Mouse (Mus musculus) adrenal gland, adult (tissue): ENCODE results near the gene Defb41.
"Not testable (repeated sequence)": the region's sequence is repeated elsewhere in the genome, so short reads cannot be mapped to it uniquely, and the experiment has no call there.

Source experiments
- DNase-seq, 2 experiments: peaks; one replicate each; pipeline ENCODE4 v3.0.0; 2022 to 2023; ENCODE audit warnings: low spot score in 1 of 2; ENCODE audit not compliant: inconsistent age in 2 of 2

The Defb41 gene

DNA sequence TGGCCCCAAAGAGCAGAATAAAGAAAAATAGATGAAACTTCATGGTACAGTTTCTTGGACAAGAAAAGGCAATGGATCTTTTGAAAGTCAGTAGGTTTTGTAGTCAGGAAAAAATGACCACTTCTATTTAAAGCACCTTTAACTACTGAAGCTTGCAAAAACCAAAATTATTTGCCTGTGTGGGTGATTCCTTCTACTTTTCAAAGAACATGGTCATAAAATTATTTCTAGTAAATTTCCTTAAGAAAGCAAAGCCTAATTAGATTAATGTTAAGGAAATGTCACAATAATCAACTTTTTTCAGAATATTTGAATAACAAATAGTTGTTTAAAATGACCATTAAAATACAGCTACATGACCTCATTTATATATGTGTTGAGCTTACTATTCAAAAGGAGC, at the start of gene Defb41:
Defb41 (minus strand) TSS at position 101 of the 400 bp plus-strand sequence.
- no peak for DNase-seq

DNA sequence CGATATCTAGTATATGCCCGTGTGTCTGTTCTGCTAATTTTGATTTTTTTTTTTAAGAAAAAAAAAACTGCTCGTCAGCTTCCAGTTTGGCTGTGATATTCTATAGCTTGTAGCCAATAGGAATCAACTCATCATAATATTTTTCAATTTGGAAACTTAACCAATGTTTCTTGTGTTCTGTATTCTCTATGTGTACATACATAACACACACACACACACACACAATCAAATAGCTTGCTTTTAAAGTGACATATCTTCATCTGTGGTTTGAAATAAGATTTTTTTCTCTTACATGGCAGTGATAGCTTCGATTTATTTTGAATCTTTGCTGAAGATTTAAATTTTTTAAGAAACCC, 43.5 kb upstream of the Defb41 start:
- no peak for DNase-seq

- DNase-seq: no peak
Observed at GRCm38 (mm10) chr1:18307545-18308473, 42.9 kb upstream of the Defb41 start.

DNA sequence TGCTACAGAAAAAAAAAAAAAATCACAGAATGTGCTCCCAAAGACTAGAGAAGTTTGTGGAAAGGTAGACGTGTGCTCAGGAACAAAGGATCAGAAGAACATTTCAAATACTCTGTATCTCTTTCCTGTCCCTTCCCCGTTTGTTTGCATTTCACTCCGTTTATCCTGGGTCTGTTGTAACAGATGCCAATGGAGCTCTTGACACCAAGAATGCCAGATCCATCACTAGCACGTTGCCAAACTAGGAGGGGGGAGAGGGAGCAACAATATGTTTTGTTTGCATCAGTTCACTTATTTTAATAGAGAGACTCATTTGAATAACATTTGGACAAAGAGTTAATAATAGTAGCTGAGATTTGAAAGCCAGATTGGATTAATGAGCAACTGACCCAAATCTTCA, 27.6 kb upstream of the Defb41 start:
- DNase-seq: no peak

DNA sequence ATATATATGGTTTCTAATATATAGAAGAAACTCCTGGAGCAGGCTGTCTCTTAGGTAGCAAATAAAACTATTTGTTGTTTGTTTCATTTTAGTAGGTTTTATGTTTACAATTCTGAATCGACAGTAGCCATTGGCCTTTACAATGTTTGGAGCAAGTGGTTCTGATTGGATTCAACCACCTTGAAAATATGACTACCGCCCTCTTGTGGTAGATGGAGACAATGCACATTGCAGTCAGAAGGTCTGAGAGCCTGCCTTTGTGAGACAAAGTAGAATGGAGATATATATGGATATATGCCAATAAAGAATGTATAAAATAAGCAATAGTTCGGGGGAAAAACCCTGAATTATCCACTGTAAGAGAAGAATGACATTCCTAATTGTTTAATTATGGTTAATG, 23.9 kb upstream of the Defb41 start:
- DNase-seq: peak in 1 of 2 experiments; percentile 31

DNA sequence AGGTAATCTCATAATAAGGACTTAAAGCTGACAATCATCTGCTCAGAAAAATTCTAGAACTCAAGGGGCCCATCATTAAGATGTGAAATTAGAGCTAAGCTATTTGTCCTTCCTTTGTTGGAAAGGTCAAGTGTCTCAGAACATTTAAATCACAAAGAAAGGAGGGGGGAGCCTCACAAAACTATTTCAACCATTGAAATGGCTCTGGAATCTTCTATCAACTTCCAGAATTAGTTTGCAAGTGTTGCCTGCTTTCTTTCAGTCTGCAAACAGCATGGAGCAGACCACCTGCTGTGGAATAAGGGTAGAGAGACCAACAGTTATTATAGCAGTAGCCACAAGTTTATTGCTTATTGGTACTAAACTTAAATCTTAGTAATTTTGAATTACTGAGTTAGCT, 22.4 kb upstream of the Defb41 start:
- DNase-seq: no peak

- no peak for DNase-seq
Observed at GRCm38 (mm10) chr1:18271095-18271494, 6.2 kb upstream of the Defb41 start.

GRCm38 (mm10) chr1:18268845-18269244, 3.9 kb upstream of the Defb41 start:
- DNase-seq: no peak

DNA sequence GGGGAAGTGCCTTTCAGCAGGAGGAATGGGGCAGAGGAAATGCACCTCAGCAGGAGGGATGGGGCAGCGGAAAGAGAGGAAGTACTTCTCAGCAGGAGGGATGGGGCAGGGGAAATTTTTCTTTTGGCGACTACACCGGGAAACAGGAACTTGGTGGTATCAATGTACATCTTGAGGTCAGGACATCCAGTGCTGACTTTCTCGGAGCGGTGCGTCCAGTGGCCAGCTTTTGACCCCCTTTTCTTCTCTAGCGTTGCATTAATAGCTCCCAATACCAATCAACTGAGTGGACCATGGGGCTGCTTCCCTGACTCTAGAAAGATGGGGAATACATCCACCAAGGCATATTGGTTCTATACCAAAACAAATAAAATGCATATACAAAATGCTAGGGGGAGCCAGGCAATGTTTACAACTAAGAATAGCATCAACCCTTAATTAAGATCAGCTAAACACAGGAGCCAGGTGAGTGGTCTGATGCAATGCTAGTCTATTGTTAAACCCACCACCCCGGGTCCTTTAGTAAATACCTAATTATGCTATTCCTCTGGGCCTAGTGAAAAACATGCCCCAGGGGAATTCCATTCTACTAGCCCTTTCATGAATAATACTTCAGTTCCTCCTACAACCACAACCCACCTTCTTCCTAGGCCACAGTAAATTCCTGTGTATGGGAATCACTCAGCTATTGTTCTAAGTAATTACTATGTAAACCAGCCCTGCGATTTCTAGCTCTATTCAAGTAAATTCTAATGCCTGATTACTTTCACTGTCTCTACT, 18.9 kb downstream of the Defb41 start:
- DNase-seq: not testable (repeated sequence)

DNA sequence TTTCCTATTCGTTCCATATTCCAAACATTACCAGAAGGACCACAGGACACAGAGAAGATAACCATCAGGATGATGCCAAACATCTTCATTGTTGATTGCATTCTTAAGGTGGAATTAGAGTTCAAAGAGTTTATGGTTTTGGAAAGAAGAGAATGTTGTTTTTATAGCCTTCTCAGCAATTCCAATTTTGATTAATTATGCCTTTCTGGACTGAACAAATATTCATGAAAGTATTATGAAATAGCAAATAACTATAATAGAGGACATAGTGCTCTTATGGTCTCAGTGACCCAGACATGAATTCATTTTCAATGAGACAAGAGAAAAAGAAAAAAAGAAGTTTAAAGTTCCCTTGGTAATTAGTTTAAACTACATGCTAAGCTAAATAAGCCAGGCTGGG, 27.6 kb downstream of the Defb41 start, which contains the start of gene Defb18:
Defb18 (minus strand) TSS at position 101 of the 400 bp plus-strand sequence.
- DNase-seq: no peak

GRCm38 (mm10) chr1:18223385-18223945, 41.5 kb downstream of the Defb41 start:
- no peak for DNase-seq
